Mouse (Mus musculus): ENCODE measurements around the gene Camk1d. TPM values are rescaled to one million over a fixed set of nuclear protein-coding genes. Genes with fewer than 3 reads are reported as not detected.
"Not testable (repeated sequence)": the region's sequence is repeated elsewhere in the genome, so short reads cannot be mapped to it uniquely, and the experiment has no call there.

Camk1d gene
- total RNA-seq, 2 experiments from 2014 or later, result 168 to 171 TPM

DNA sequence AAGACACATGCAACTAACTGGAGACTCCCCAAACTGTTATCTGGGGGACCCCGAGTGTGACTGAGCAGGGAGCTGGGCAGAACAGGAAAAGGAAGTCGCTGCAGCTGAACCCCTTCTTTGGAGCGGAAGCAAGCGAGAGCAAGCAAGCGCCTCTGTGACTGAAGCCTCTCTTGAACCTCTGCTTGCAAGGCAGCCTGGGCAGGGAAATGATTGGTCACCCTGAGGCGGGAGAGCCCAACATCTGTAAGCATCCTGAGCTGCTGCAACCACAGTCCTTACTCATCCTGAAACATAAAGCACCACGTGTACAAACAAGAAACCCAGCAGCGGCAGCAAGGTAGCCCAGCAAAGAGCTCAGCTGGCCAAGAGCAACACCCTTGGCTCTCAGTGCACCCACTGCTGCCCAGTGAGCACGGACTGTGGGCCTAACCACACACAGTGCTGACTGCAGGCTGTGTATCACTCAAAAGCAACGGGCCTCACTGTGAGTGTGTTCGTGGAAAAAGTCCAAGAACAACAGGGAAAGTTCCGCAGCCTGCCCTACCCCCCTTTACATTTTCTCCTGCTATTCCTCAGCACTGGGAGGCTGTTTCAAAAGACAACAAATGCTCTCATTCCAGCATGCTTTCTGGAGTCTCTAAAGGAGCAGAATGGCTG lies 100.5 kb downstream of the Camk1d start:
- DNase-seq, result no peak

DNA sequence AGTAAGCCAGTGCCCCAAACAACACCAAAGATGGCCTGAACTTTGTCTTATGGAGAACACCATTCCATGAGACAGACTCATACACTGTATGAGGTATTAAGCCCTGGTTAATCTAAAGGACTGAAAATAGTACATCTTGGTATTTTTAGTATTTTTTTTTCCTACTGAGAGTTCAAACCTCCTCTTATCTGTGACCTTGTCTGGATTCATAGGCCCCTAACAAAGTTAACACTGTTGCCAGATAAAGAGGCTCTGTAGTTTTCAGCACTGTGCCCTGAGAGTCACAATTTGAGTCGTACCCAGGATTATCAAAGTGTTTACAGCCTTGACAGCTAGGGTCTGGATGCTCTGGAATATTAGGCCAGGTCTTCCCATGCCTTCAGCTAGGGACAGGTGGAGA lies 102.7 kb downstream of the Camk1d start:
- DNase-seq, result no peak

DNA sequence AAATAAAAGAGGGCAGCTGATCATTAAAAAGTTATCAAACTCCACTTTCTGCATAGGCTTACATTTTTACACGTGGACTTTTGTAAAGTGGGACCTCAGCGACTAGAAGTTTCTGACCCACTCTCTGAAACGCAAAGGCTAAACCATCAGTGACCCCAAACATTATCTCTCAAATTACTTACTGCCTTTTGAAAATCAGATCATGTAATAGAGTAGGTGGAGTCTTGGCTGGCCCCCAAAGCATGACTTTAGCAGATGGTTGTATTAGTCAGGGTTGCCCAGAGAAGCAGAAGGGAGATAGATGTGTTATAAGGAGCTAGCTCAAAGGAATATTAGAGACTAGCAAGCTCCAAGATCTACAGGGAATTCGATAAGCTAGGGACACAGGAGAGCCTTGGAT lies 103.8 kb downstream of the Camk1d start:
- DNase-seq, result peak in 1 of 2 experiments; percentile 63

DNA sequence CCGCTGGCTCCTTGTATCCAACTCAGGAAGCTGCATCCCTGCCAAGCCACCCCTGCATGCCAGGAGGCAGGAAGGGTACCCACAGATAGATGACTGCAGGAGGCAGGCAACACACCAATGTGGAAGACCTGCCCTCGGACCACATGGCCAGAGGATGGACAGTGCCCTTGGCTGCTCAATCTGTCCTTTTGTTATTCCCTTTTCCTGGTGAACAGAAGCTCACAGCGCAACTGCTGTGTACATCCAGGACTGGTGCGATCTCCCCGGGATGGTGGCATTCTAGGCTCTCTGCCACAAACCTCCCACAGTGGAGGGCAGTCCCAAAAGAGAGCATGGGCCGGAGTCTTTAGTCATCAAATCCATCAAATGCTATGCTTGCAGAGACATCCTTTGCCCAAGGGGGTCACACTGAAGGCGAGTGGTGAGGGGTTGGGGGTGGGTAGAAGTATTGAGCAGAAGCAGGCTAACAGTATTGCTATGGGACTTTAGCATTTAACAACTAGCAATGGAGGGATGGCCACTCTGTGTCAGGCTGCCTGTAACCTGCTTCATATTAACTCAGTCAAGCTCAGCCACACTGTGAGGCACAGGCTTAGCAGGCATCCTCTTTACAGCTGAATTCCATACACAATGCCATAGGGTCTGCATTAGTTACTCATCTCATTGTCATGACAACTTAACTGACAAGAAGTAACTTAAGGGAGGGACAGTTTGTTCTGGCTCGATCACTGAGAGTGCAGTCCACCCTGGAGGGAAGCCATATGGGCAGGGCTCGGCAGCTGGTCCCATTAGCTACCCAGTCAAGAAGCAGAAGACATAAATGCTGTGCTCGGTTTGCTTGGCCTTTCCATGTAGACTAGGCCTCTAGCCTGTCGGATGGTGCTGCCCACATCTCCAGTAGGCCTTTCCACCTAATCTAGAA lies 106.1 kb downstream of the Camk1d start:
- no peak for DNase-seq

- DNase-seq, result no peak
These were observed 108.5 kb downstream of the Camk1d start for GRCm38 (mm10) chr2:5605849-5606248.

DNA sequence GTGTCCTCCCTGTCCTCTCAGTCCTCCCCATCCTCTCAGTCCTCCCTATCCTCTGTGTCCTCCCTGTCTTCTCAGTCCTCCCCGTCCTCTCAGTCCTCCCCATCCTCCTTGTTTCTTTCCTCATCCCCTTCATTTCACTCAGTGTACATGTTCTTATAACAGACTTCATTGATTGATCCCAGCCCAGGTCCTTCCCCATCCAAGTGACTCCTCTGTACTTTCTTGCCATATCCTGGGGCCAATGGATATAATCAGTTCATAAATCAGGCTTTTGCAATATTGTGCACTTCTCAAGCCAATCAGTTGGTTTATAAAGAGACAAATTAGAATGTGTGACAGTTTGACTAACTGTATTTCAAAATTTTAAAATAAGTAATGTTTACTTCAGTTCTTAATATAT lies 112.3 kb downstream of the Camk1d start:
- no peak for DNase-seq

- DNase-seq, result not testable (repeated sequence)
These were observed 113.1 kb downstream of the Camk1d start for GRCm38 (mm10) chr2:5601243-5601642.

DNA sequence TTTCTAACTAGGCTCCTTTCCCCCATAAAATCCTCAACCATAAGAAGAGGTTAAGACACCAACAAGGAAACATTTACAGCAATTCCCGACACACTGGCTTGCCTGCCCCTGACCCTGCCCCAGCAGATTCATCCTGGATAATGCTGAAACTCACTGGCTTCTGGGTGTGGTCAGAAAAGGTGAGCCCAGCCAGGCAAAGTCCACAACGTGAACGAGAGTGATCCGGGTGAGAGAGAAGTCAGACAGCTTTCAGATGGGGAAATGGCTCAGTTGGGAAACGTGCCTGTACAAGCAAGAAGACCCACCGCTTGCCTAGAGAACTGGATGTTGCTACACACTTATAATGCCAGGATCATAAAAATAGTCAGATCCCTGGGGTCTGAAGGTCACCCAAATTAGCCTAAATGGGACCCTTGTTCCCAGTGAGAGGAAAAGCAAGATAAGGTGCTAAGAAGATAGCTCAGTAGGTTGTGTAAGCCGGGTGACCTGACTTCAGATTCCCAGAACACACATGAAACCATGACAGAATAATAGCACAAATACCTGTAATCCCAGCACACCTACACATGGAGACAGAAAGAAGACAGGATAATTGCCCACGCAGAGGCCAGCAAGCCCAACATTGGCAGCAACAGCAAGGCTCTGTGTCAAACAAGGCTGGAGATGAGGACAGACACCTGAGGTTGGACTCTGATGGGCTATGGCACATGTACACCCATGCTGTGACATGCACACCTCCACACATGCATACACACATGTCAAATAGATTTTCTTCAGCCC lies 113.9 kb downstream of the Camk1d start:
- no peak for DNase-seq

DNA sequence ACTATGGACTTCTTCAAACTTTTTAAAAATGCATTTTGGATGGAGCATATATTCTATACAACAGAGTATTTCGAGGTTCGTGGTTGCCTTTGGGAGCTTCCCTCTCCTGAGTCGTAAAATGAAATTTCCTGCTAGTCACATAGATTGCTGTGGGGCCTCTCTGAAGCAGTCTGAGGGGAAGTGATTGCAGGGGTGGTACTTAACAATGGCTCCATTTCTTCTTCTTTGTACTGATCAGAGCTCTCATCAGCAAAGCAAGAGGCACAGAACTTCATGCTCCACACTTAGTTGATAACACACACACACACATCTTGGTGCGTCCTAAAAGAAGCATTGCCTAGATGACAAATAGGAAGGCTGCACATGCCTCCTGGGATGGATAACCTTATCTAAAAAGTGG lies 114.6 kb downstream of the Camk1d start:
- DNase-seq, result no peak

- DNase-seq, result no peak
These were observed 115.8 kb downstream of the Camk1d start for GRCm38 (mm10) chr2:5598533-5598932.

GRCm38 (mm10) chr2:5596882-5597281 lies 117.4 kb downstream of the Camk1d start:
- DNase-seq, result no peak

DNA sequence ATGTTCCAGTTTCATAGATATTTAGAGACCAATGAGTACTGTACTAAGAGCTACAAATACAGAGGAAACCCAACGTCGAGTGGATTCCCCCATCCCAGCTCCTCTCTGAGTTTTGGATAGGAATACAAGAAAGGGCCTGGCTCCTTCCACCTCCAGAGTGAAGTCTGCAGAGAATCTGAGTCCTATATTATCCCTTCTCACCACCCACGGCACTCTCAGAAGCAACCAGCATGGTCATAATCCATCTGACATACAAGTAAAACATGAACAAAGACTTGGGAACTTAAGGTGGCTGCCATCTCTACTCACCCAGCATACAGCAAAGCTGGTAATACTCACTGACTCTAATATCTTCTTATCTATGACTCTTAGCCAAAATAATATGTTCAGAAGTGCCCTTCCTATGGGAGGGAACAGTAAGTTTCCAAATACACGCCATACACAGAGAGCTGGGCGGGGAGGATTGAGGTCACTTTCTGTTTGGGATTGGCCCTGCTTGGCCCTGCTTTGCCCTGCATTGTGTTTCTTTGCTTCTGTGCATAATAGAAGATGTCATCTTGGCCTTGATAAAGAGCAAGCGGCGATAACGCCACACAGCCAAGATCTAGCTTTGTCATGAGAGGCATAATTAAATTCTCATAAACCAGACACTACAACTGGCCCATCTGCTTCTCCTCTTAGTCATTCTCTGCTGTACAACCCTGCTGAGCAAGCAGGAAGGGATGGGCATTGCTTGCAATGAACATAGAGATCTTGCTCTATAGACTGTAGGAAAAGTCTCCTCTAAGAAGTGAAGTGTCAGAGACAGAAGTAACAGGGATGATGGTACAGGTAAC lies 118.7 kb downstream of the Camk1d start:
- DNase-seq, result no peak

- no peak for DNase-seq
These were observed 121.7 kb downstream of the Camk1d start for GRCm38 (mm10) chr2:5592461-5593136.

- no peak for DNase-seq
These were observed 124.2 kb downstream of the Camk1d start for GRCm38 (mm10) chr2:5590074-5590473.

- peak in 1 of 2 experiments; percentile 44 for DNase-seq
These were observed 125.2 kb downstream of the Camk1d start for GRCm38 (mm10) chr2:5589163-5589562.

DNA sequence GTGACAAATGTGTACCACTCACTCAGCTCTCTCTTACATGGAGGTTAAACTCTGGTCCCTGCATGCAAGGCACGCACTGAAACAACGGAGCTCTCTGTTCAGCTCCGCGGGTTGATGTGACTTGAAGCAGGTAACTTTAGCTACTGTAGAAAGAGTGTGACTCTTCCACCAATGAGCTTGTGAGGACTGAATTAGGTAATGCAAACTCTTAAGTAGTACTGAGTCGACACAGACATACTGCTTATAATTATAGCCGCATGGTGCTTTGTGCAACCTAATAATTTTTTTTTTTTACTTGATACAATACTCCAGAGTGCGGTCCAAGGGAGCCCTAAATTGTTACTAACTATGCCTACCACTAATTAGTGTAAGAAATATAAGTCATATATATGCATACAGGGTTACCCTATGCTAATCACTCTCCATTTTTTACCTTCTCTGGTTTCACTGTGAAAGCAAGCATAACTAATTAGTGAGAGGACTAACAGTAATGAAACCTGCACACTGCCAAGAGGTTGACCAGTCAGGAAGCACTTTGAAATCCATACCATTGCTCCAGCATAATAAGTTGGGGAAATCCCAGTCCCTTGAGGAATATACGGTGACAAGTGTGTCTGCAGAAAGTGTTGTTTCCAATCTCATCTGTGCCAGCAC lies 125.9 kb downstream of the Camk1d start:
- no peak for DNase-seq

DNA sequence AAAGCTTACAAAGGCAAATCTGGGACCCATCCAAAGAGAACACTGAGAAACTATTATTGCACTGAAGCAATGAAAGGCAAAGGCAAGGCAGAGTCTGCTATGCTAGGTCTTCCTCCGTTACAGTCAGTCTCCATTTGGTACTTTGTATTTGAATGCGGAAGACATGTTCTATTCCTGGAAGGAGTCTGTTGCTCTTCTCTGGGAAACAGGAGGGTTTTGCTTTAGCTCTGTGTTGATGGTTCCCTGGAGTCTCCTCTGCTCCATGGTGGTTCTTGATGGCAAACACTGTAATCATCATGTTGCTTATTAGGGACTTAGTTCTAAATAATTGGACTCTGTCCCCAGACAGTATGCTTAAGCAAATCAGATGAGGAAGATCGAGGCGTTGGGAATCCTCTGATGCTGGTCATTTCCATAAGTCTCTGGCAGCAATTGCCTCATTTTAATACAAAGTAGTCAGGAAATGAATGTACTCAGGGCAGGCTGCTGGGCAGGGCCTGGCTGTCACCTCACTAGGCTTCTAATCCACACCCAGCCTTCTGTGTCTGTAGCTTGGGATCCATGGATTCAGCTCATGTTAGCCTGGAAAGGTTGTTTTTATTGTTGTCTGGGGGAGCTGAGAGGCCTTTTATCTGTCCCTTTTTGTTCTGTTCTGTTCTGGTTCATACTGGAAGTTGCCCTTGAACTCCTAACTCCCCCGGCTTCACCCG lies 129.8 kb downstream of the Camk1d start:
- DNase-seq, result no peak

DNA sequence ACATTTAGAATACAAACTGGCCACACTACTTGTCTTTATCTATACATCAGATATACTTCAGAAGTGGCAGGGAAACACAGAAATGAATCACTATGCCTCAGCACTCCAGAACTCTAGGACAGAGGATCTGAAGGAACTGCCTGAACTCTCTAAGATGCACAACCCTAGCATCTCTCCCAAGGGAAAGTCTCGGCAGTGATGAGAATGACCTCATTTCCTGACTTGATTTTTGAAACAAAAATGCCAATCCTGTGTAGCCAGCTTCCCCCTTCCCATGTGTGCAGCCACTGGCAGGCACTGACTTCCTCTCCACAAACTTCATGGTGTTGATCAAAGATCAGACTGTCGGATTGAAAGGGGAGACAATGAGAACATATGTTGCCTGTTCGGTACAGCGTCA lies 134.9 kb downstream of the Camk1d start:
- no peak for DNase-seq

DNA sequence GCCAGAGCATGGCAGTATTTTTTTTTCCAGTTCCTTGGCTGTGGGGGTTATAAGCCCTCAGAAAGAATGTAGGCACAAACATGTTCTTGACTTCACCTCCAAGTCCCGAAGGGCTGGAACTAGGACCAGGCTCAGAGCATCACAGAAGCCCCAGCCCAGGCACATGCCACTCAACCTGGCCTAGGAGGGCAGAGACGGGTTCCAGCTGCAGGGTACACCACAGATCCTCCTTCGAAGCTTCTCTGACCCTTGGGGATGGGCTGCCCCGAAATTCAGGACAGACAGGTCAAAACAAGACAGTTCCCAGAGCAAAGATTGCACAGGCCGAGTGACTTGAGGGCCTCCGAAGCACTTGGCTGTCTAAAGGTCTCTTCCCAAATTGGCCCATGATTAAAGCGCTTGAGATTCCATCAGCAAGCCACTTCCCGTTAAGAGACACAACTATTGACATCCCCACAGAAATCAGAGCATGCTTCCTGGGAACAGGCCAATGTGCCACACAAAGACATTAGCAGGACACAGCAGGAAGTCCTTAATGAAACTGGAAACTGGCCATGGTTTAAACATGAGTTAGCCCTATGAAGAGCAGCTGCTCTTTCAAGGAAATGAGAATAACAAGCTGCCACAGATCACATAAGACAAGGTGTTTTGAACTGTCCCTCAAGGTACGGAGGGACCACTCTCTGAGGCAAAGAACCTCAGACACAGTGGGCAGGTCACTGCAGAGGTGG lies 136.8 kb downstream of the Camk1d start:
- no peak for DNase-seq
